Mouse (Mus musculus): ENCODE results near the gene H2-DMa.

DNA sequence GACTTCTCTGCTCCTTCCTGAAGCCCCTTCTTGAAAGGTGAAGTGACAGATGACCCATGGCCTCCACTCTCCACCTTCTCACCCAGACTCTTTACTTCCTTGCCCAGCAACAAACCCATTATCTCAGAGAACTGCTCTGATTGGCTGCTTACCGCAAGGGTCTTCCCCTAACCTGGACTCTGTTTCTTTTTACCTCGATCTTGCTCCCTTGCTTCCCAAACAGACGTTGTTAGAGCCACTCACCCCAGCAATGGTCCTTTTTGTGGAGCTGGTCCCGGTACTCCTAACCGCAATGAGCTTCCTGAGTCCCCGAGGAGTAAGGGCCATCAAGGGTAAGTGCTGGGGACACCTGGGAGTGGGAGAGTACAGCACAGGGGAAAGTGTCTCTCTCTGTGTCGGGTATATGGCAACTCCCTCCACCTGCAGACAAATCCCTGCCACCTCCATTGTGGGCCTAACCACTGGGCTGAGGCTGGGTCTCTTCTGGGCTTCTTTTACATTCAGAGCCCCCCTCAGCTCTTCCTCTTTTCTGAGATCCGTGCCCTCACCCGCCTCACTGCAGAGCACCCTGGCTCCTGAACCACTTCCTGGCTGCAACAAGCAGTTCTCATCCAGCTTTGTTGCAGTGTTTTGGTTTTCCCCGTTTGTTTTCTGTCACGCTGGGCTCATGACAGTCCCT, 27.0 kb upstream of the H2-DMa start, which contains the start of gene H2-Oa:
- TF ChIP-seq GATA1 (IDR thresholded peaks at IDR 0.05; ENCODE audit: borderline replicate concordance, low read length) (no peak), FLI1 (IDR thresholded peaks at IDR 0.05; ENCODE audit: low read length) (no peak)

All from megakaryocyte, embryonic 14.5 days (primary cell).